Mouse (Mus musculus): ENCODE results near the gene Prm3.

Prm3 gene

GRCm38 (mm10) chr16:10773543-10773942 is 17.2 kb downstream of the Prm3 start:
- in situ Hi-C loops (cut with MseI, MboI) = no loop called here

GRCm38 (mm10) chr16:10771769-10772510 is 18.8 kb downstream of the Prm3 start:
- in situ Hi-C loops (cut with MseI, MboI) = no loop called here

- in situ Hi-C loops (cut with MseI, MboI) = no loop called here
Observed at GRCm38 (mm10) chr16:10770531-10771325, 20.0 kb downstream of the Prm3 start.

- in situ Hi-C loops (cut with MseI, MboI) = no loop called here
Observed at GRCm38 (mm10) chr16:10769661-10770060, 21.1 kb downstream of the Prm3 start.

GRCm38 (mm10) chr16:10768821-10769220 is 21.9 kb downstream of the Prm3 start:
- in situ Hi-C loops (cut with MseI, MboI) = no loop called here

GRCm38 (mm10) chr16:10767158-10767557 is 23.6 kb downstream of the Prm3 start:
- in situ Hi-C loops (cut with MseI, MboI) = no loop called here

GRCm38 (mm10) chr16:10764323-10764722 is 26.4 kb downstream of the Prm3 start:
- in situ Hi-C loops (cut with MseI, MboI) = no loop called here

GRCm38 (mm10) chr16:10763540-10764264 is 27.0 kb downstream of the Prm3 start:
- in situ Hi-C loops (cut with MseI, MboI) = no loop called here

GRCm38 (mm10) chr16:10762569-10763180 is 28.0 kb downstream of the Prm3 start:
- in situ Hi-C loops (cut with MseI, MboI) = no loop called here

- in situ Hi-C loops (cut with MseI, MboI) = no loop called here
Observed at GRCm38 (mm10) chr16:10761182-10761581, 29.5 kb downstream of the Prm3 start.

GRCm38 (mm10) chr16:10756168-10756567 is 34.5 kb downstream of the Prm3 start:
- in situ Hi-C loops (cut with MseI, MboI) = no loop called here

GRCm38 (mm10) chr16:10754521-10755296 is 36.0 kb downstream of the Prm3 start:
- in situ Hi-C loops (cut with MseI, MboI) = no loop called here

- in situ Hi-C loops (cut with MseI, MboI) = no loop called here
Observed at GRCm38 (mm10) chr16:10749824-10750223, 40.9 kb downstream of the Prm3 start.

- in situ Hi-C loops (cut with MseI, MboI) = no loop called here
Observed at GRCm38 (mm10) chr16:10749226-10749625, 41.5 kb downstream of the Prm3 start.

GRCm38 (mm10) chr16:10741082-10741481 is 49.6 kb downstream of the Prm3 start:
- in situ Hi-C loops (cut with MseI, MboI) = no loop called here
